8 mouse cellular contexts compared by ENCODE assay signal in genomic region chr4:55231522-55231921, GRCm38 (mm10).
A peak's percentile ranks its signal among the peaks of the same experiment; 100 is the strongest.
DNase-seq lines count a peak whose midpoint lies in the region; ATAC-seq lines count a peak whose summit lies in the region.

No protein-coding gene starts in this region.

- peak; percentile 85 for ATAC-seq in frontal cortex, adult (ENCODE audit: low TSS enrichment)

- DNase-seq in frontal cortex, postnatal 10 days (ENCODE audit: low spot score in 2 of 2) = no peak
- peak; percentile 22 to 47 for DNase-seq in right cerebral cortex, adult 2 months (ENCODE audit: low spot score in 2 of 2)
- DNase-seq in right cerebral cortex, adult 18-20 months = no peak
- DNase-seq in embryo, embryonic 9.5 days (ENCODE audit: extremely low spot score) = peak; percentile 42
- DNase-seq in retina, postnatal 1 day = peak; percentile 63
- no peak for DNase-seq in layer of hippocampus, postnatal 25 days (ENCODE audit: extremely low spot score in 1 of 2, low spot score in 1 of 2)
- no peak for DNase-seq in spleen, adult 18-20 months

Comparison
In these comparisons a context has a peak if more than half of its experiments do, and no peak if none do; other contexts are left out.
1. DNase-seq: peak in right cerebral cortex, adult 2 months (2 of 2), embryo, embryonic 9.5 days (single experiment) and retina, postnatal 1 day (single experiment); none in frontal cortex, postnatal 10 days (0 of 2), right cerebral cortex, adult 18-20 months (single experiment), layer of hippocampus, postnatal 25 days (0 of 2) and spleen, adult 18-20 months (0 of 2).